Mouse (Mus musculus): ENCODE results near the gene Tmprss11f. TPM values are rescaled to one million over a fixed set of nuclear protein-coding genes. Genes with fewer than 3 reads are reported as not detected.

Gene Tmprss11f
- not detected for polyA plus RNA-seq (2017; shearing (Covaris generic))

DNA sequence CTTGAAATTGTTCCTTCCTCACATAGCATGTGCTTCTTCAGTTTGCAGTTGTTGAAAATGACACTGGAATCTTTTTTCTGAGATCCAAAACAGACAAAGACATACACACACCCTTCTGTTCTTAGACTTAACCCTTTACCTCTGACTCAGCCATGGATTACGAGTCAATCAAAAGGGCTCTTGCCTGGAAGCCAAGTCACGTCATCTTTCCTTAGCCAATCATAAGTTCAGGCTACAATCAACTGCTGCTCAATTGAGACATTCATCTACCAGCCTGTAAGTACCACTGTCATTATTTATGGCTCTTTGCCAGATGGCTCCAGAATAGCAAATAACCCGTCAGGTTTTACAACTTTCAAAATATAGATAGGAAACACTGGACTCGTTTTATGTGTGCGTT, at the start of gene Tmprss11f:
Gene Tmprss11f, minus strand, starts transcription at position 101 of the 400 bp plus-strand sequence.

GRCm38 (mm10) chr5:86676262-86676661, 44.0 kb upstream of the Tmprss11f start, which contains the start of gene Tmprss11b:
Gene Tmprss11b, minus strand, starts transcription at chr5:86676362.

GRCm38 (mm10) chr5:86518500-86518899, 113.7 kb downstream of the Tmprss11f start, which contains the start of gene Tmprss11g:
Gene Tmprss11g, minus strand, starts transcription at chr5:86518600.

Other genes with a start within 250 kb of the Tmprss11f start
- 0.15 TPM for gene Tmprss11a, start 163.4 kb downstream of the Tmprss11f start, polyA plus RNA-seq (2017; shearing (Covaris generic))
- not detected for gene Tmprss11g, start 113.8 kb downstream of the Tmprss11f start, polyA plus RNA-seq (2017; shearing (Covaris generic))
- not detected for gene Tmprss11b, start 43.9 kb upstream of the Tmprss11f start, polyA plus RNA-seq (2017; shearing (Covaris generic))
- gene Tmprss11e, start 113.4 kb upstream of the Tmprss11f start, polyA plus RNA-seq (2017; shearing (Covaris generic)), result 0.26 TPM
- gene Ythdc1, start 171.8 kb upstream of the Tmprss11f start, polyA plus RNA-seq (2017; shearing (Covaris generic)), result 28.4 TPM